Comparison of ENCODE assay signal across 8 mouse cellular contexts in genomic region chr9:120433747-120434146, GRCm38 (mm10). TPM values are rescaled to one million over a fixed set of nuclear protein-coding genes. Genes with fewer than 3 reads are reported as not detected.
DNase-seq lines count a peak whose midpoint lies in the region; ATAC-seq and TF ChIP-seq lines count a peak whose summit lies in the region.

No protein-coding gene starts in this region.

- peak; percentile 81 for TF ChIP-seq CTCF in C2C12 (IDR thresholded peaks at IDR 0.05; ENCODE audit: control insufficient read depth, insufficient read depth, insufficient read length)

- no peak overlapping the region for H3K4me3 ChIP-seq in C2C12 (ENCODE audit: insufficient read depth, poor library complexity, severe bottlenecking)
- H3K4me3 ChIP-seq in neural tube, embryonic 15.5 days (replicated peaks) = no peak overlapping the region

- no peaks in the 10 kb centered on the region for H3K9me3 ChIP-seq in neural tube, embryonic 15.5 days (replicated peaks)

- H3ac ChIP-seq in C2C12 (ENCODE audit: control insufficient read depth, insufficient read length, low read depth) = no peak overlapping the region

- no peak overlapping the region for H3K27ac ChIP-seq in neural tube, embryonic 15.5 days (replicated peaks)

- 24% methylated on average over 8 of the region's 8 CpGs for WGBS in neural tube, embryonic 15.5 days

- ATAC-seq in activated CD4-positive, CD25-positive, alpha-beta regulatory T cell, adult 4 months = peak; percentile 49
- ATAC-seq in neural tube, embryonic 15.5 days (ENCODE audit: low FRiP score) = 0 out of 2 replicates have a peak, but pooled peaks have one; percentile 13

- peaks cover 37% of the 10 kb centered on the region for H3K27me3 ChIP-seq in C2C12 (ENCODE audit: control insufficient read depth, insufficient read depth, insufficient read length)
- H3K27me3 ChIP-seq in neural tube, embryonic 15.5 days (replicated peaks) = no peaks in the 10 kb centered on the region

- no peaks in the 10 kb centered on the region for H3K79me2 ChIP-seq in C2C12 (ENCODE audit: control insufficient read depth, insufficient read depth)

- H3K79me3 ChIP-seq in C2C12 (ENCODE audit: low read depth) = no peaks in the 10 kb centered on the region

- no peaks in the 10 kb centered on the region for H3K4me1 ChIP-seq in neural tube, embryonic 15.5 days

- H3K9ac ChIP-seq in neural tube, embryonic 15.5 days (replicated peaks) = no peak overlapping the region

- H3K36me3 ChIP-seq in C2C12 (ENCODE audit: control insufficient read depth, insufficient read depth) = no peaks in the 10 kb centered on the region
- H3K36me3 ChIP-seq in neural tube, embryonic 15.5 days = no peaks in the 10 kb centered on the region; the same call in 1 of the 2 replicates

- peak; percentile 46 to 70 for DNase-seq in cerebellum, postnatal 4 days (ENCODE audit: low spot score in 2 of 2)
- peak; percentile 42 for DNase-seq in gastrocnemius, postnatal 14 days
- DNase-seq in kidney, adult 18-20 months = peak; percentile 72
- DNase-seq in lung, adult 18-20 months = peak; percentile 53 to 55
- DNase-seq in thymus, adult 18-20 months = peak; percentile 32 to 37

- intact Hi-C loops in gastrocnemius, postnatal 14 days (cut with DNase I; ENCODE audit: low total_unique reads) = loop anchor here (2.0 to 5.0 kb wide), 2 partner anchors 65 to 154 kb away; no protein-coding TSS in a partner anchor

- no peak overlapping the region for H3K4me2 ChIP-seq in neural tube, embryonic 15.5 days

TF ChIP-seq in C2C12, 6 proteins besides CTCF, POLR2A, EP300 and RAD21:
- no peak for TF ChIP-seq MAX (IDR thresholded peaks at IDR 0.05)
- no peak for TF ChIP-seq USF1 (IDR thresholded peaks at IDR 0.05; ENCODE audit: low read depth)
- TF ChIP-seq CEBPB (IDR thresholded peaks at IDR 0.05; ENCODE audit: low read depth) = no peak
- no peak for TF ChIP-seq MYOD1 (IDR thresholded peaks at IDR 0.05; ENCODE audit: control insufficient read depth, insufficient read length, low read depth)
- no peak for TF ChIP-seq FOSL1 (IDR thresholded peaks at IDR 0.05; ENCODE audit: insufficient read depth, low read length, poor library complexity, severe bottlenecking)
- no peak for TF ChIP-seq MYOG (IDR thresholded peaks at IDR 0.05; ENCODE audit: control insufficient read depth, extremely low read depth, insufficient read length)
TF ChIP-seq in C2C12: peak in this region for 0.

RNA-seq across cellular contexts. Expression of gene Eif1b, which starts 58.3 kb away (rescaled TPM):
- polyA plus RNA-seq in C2C12 (2012; fragmentation: generic; extraction: Trizol) = 52.6 TPM
- 10 to 100 TPM; 78.5 to 79.6 TPM for polyA plus RNA-seq in activated CD4-positive, CD25-positive, alpha-beta regulatory T cell, adult 4 months (2017; shearing (Covaris generic))
- 10 to 100 TPM; 35.2 to 37.2 TPM for total RNA-seq in gastrocnemius, postnatal 14 days (2021)
- polyA plus RNA-seq in neural tube, embryonic 15.5 days (2015; fragmentation: Nextera tagmentation; extraction: Ambion mirVana) = 297 and 338 TPM in 2 replicates
